Mouse (Mus musculus) kidney, embryonic 16.5 days (tissue): ENCODE results near the gene Dok7. TPM values are rescaled to one million over a fixed set of nuclear protein-coding genes. Genes with fewer than 3 reads are reported as not detected.

Experiments
- ATAC-seq: fragments of 200-750 bp; cut with Nextera tagmentation; 2 replicates; pipeline ENCODE4 v1.8.0; 2017; ENCODE audit warnings: moderate TSS enrichment; ENCODE audit not compliant: low FRiP score, low TSS enrichment
- H3K27ac ChIP-seq: fragments of 300-500 bp; sonication (generic); 2 replicates; pipeline ENCODE4 v1.5.1; 2014; ENCODE audit warnings: low read length
- H3K27me3 ChIP-seq: fragments of 300-500 bp; sonication (generic); 2 replicates; pipeline ENCODE4 v1.6.1; 2014; ENCODE audit warnings: low read length, control low read depth, mixed read lengths; ENCODE audit not compliant: insufficient read depth
- H3K36me3 ChIP-seq: fragments of 300-500 bp; sonication (generic); 2 replicates; pipeline ENCODE4 v1.6.1; 2014; ENCODE audit warnings: low read length, control low read depth, mixed read lengths; ENCODE audit not compliant: insufficient read depth
- H3K4me1 ChIP-seq: fragments of 300-500 bp; sonication (generic); 2 replicates; pipeline ENCODE4 v1.6.1; 2014; ENCODE audit warnings: low read length, control low read depth, mixed read lengths; ENCODE audit not compliant: insufficient read depth
- H3K4me2 ChIP-seq: fragments of 300-500 bp; sonication (generic); replicated peaks from 2 replicates; pipeline ENCODE4 v1.6.1; 2014; ENCODE audit warnings: low read depth, low read length
- H3K4me3 ChIP-seq: fragments of 300-500 bp; sonication (generic); 2 replicates; pipeline ENCODE4 v1.5.1; 2014; ENCODE audit warnings: mild to moderate bottlenecking, low read length
- H3K9ac ChIP-seq: fragments of 300-500 bp; sonication (generic); replicated peaks from 2 replicates; pipeline ENCODE4 v1.6.1; 2014; ENCODE audit warnings: low read length
- H3K9me3 ChIP-seq: fragments of 300-500 bp; sonication (generic); 2 replicates; pipeline ENCODE4 v1.6.1; 2016; ENCODE audit warnings: low read length, control low read depth
- WGBS: fragments of 180-500 bp; shearing (Covaris S2); extraction: QIAGEN DNeasy Blood & Tissue Kit; methylation state at CpG from one replicate; pipeline ENCODE4 v1.1.7; 2014; 5-methylcytosine and 5-hydroxymethylcytosine counted together
- polyA plus RNA-seq: library from polyadenylated mRNA; unstranded; fragments of >200 nt; fragmentation: Nextera tagmentation; extraction: Ambion mirVana; gene quantifications from 2 replicates; pipeline ENCODE4 v1.2.1, GENCODE M21; 2015

Gene Dok7
- polyA plus RNA-seq, 1 experiment from 2014 or later, result 1.3 TPM

DNA sequence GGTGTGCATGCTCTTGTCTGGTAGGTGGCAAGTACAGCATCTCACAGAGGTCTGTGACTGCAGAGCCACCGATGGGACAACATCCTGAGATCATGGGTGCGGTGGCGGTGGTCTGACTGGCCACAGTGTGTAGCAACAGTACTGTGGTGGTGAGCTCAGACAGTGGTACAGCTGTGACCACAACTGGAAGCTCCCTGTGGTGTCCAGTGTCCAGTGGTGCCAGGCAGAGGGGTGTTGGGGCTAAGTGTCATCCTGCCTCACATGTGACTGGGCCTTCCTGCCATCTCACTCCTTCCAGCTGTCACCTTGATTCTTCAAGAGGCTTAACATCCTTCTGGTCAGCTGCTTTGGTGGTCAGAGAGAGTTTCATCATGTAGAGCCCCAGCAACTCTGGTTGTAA, 1.9 kb upstream of the Dok7 start:
- no peak overlapping the region for H3K4me2 ChIP-seq
- H3K27ac ChIP-seq, result no peak overlapping the region
- peaks cover 16% of the 10 kb centered on the region for H3K27me3 ChIP-seq
- no peak overlapping the region for H3K4me3 ChIP-seq
- peaks cover 9% of the 10 kb centered on the region; the same call in 1 of the 2 replicates for H3K4me1 ChIP-seq
- WGBS, result 83% methylated on average over 3 of the region's 3 CpGs
- no peak overlapping the region for H3K9ac ChIP-seq
- no peaks in the 10 kb centered on the region for H3K36me3 ChIP-seq
- no peak for ATAC-seq
- no peaks in the 10 kb centered on the region; the same call in 1 of the 2 replicates for H3K9me3 ChIP-seq

GRCm38 (mm10) chr5:35055076-35055475, 1.5 kb upstream of the Dok7 start:
- Histone ChIP-seq H3K9me3 (no peaks in the 10 kb centered on the region; the same call in 1 of the 2 replicates), H3K4me1 (peaks cover 9% of the 10 kb centered on the region; the same call in 1 of the 2 replicates), H3K27ac (no peak overlapping the region), H3K27me3 (peaks cover 16% of the 10 kb centered on the region), H3K4me2 (no peak overlapping the region), H3K36me3 (no peaks in the 10 kb centered on the region), H3K4me3 (no peak overlapping the region), H3K9ac (no peak overlapping the region)
- ATAC-seq, result no peak
- WGBS, result 77% methylated on average over 12 of the region's 12 CpGs

GRCm38 (mm10) chr5:35057582-35057981, 1.0 kb downstream of the Dok7 start:
- H3K27me3 ChIP-seq, result peaks cover 16% of the 10 kb centered on the region
- no peak for ATAC-seq
- H3K9ac ChIP-seq, result no peak overlapping the region; the same call in 1 of the 2 replicates
- H3K4me3 ChIP-seq, result peak overlapping the region; percentile 56
- peak overlapping the region; percentile 97 for H3K4me2 ChIP-seq
- H3K36me3 ChIP-seq, result no peaks in the 10 kb centered on the region
- peaks cover 9% of the 10 kb centered on the region; the same call in 1 of the 2 replicates for H3K4me1 ChIP-seq
- H3K9me3 ChIP-seq, result no peaks in the 10 kb centered on the region
- 28% methylated on average over 4 of the region's 4 CpGs for WGBS
- no peak overlapping the region for H3K27ac ChIP-seq

DNA sequence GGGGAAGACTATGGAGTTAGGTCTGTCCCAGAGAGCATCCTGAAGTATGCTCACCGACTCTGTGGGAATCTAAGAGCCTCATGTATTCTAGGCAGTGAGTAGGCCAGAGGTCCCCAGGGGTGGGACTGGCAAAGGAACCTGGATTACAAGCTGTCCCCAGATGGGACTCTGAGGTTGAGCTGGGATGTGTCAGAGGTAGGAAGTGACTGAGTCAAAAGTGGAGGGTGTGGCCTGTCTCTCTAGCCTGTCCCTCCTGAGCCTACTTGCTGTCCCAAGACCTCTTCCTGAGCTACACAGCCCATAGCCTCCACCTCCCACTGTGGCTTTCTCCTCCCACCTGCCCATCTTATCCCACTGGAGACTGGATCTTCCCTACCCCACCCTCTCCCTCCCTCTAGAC, 1.6 kb downstream of the Dok7 start:
- ATAC-seq, result no peak
- no peaks in the 10 kb centered on the region for H3K36me3 ChIP-seq
- H3K9me3 ChIP-seq, result no peaks in the 10 kb centered on the region
- H3K4me3 ChIP-seq, result no peak overlapping the region
- 78% methylated on average over 1 of the region's 1 CpGs for WGBS
- H3K4me1 ChIP-seq, result peaks cover 9% of the 10 kb centered on the region; the same call in 1 of the 2 replicates
- H3K27me3 ChIP-seq, result peaks cover 16% of the 10 kb centered on the region
- no peak overlapping the region for H3K4me2 ChIP-seq
- no peak overlapping the region for H3K27ac ChIP-seq
- H3K9ac ChIP-seq, result no peak overlapping the region

- peaks cover 9% of the 10 kb centered on the region; the same call in 1 of the 2 replicates for H3K4me1 ChIP-seq
- no peak overlapping the region for H3K9ac ChIP-seq
- WGBS, result 43% methylated on average over 3 of the region's 3 CpGs
- no peaks in the 10 kb centered on the region for H3K36me3 ChIP-seq
- H3K4me3 ChIP-seq, result no peak overlapping the region
- no peak for ATAC-seq
- H3K4me2 ChIP-seq, result no peak overlapping the region
- H3K9me3 ChIP-seq, result no peaks in the 10 kb centered on the region
- peaks cover 16% of the 10 kb centered on the region for H3K27me3 ChIP-seq
- no peak overlapping the region for H3K27ac ChIP-seq
These were observed 3.5 kb downstream of the Dok7 start for GRCm38 (mm10) chr5:35060098-35060497.

- no peak for ATAC-seq
- Histone ChIP-seq H3K9ac (no peak overlapping the region), H3K4me1 (no peaks in the 10 kb centered on the region), H3K27ac (no peak overlapping the region), H3K36me3 (no peaks in the 10 kb centered on the region), H3K27me3 (no peaks in the 10 kb centered on the region; the same call in 1 of the 2 replicates), H3K4me2 (no peak overlapping the region), H3K9me3 (no peaks in the 10 kb centered on the region), H3K4me3 (no peak overlapping the region)
- 90% methylated on average over 2 of the region's 2 CpGs for WGBS
These were observed 13.3 kb downstream of the Dok7 start for GRCm38 (mm10) chr5:35069841-35070240.

DNA sequence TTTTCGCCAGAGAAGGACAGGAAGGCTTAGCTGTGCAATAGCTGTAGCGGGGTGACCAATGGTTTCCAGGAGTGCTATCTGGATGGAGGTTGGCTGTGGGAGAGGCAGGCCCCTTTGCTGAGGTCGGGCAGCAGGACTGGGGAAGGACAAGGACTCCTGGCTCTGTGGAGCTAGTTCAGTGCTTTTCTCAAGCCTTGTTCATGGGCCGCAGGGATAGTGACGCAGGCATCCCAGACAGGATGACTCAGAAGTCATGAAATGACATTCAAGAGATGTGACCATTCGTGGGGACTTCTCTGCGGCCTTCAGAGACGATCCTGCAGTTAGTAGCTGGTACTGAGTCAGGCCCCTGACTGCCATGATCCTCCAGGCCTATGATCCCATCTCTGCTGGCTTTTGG, 13.7 kb downstream of the Dok7 start:
- no peak overlapping the region for H3K9ac ChIP-seq
- no peaks in the 10 kb centered on the region for H3K36me3 ChIP-seq
- no peaks in the 10 kb centered on the region for H3K9me3 ChIP-seq
- H3K4me1 ChIP-seq, result no peaks in the 10 kb centered on the region
- H3K4me2 ChIP-seq, result no peak overlapping the region
- no peak for ATAC-seq
- H3K27me3 ChIP-seq, result no peaks in the 10 kb centered on the region; the same call in 1 of the 2 replicates
- no peak overlapping the region for H3K4me3 ChIP-seq
- no peak overlapping the region for H3K27ac ChIP-seq
- WGBS, result 87% methylated on average over 8 of the region's 8 CpGs

DNA sequence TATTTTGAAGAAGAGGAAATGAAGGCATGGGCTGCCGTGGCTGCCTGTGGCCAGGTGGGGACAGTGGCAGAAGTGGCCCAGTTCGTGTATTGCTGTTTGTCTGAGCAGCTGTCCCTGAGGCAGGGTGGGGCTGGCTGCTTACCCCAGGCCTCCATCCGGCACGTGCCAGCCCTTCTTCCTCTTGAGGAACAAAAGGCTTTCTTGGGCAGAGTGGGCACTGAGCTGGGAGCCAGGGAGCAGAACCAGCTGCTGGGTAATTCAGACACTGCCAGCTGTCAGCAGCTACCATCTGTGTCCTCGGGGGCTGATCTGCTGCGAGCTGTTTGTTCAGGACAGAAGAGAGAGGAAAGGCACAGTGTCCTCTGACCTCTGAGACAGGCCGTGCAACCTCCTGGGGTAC, 14.4 kb downstream of the Dok7 start:
- Histone ChIP-seq H3K4me3 (no peak overlapping the region), H3K36me3 (no peaks in the 10 kb centered on the region), H3K4me1 (no peaks in the 10 kb centered on the region), H3K9me3 (no peaks in the 10 kb centered on the region), H3K4me2 (no peak overlapping the region), H3K27me3 (no peaks in the 10 kb centered on the region; the same call in 1 of the 2 replicates), H3K27ac (no peak overlapping the region), H3K9ac (no peak overlapping the region)
- 47% methylated on average over 7 of the region's 7 CpGs for WGBS
- ATAC-seq, result no peak

DNA sequence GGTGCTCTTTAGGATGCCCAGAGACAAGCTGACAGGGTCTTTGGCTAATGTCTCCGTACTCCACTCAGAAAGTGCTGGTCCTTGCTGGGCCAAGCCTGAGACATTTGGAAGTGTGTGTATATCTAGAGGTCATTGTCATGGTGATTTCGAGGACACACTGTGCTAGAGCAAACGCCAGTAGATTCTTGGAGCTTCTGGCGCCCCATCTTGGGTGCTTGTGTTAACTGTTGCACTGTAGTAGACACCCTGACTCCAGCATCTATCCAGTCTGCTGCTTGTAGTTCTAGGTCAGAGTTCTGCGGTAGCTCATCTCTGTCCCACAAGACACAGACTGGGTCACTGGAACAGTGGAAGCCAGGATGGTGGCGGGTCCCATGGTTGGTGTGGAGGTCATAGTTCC, 15.3 kb downstream of the Dok7 start:
- Histone ChIP-seq H3K27me3 (no peaks in the 10 kb centered on the region), H3K4me1 (no peaks in the 10 kb centered on the region), H3K36me3 (no peaks in the 10 kb centered on the region), H3K27ac (no peak overlapping the region), H3K4me2 (no peak overlapping the region), H3K4me3 (no peak overlapping the region), H3K9ac (no peak overlapping the region), H3K9me3 (no peaks in the 10 kb centered on the region)
- 94% methylated on average over 6 of the region's 6 CpGs for WGBS
- ATAC-seq, result no peak

DNA sequence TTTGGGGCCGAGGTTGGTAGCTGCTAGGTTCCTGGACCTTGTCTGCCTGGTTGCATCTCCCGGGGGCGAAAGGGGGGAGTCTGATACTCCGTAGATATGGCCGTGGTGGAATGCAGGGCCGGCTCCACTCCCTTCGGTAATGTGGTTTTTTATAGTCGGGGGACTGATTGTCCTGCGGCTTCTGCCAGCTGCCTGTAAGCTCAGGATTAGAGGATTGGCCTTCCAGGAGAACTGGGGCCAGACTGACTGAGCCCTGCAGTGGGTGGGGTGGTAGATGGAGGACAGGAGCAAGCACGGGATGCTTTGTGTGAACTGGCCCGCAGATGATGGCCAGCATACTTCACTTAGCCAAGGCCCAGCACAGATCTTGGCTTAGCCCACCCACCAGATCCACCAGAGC, 16.7 kb downstream of the Dok7 start:
- no peaks in the 10 kb centered on the region for H3K27me3 ChIP-seq
- ATAC-seq, result no peak
- H3K27ac ChIP-seq, result no peak overlapping the region
- H3K4me1 ChIP-seq, result no peaks in the 10 kb centered on the region
- H3K4me3 ChIP-seq, result no peak overlapping the region
- H3K36me3 ChIP-seq, result no peaks in the 10 kb centered on the region
- H3K9ac ChIP-seq, result no peak overlapping the region
- no peak overlapping the region for H3K4me2 ChIP-seq
- 73% methylated on average over 11 of the region's 11 CpGs for WGBS
- no peaks in the 10 kb centered on the region for H3K9me3 ChIP-seq
